Mouse (Mus musculus): Measurements from ENCODE around the gene Hoxa11.

The Hoxa11 gene

DNA sequence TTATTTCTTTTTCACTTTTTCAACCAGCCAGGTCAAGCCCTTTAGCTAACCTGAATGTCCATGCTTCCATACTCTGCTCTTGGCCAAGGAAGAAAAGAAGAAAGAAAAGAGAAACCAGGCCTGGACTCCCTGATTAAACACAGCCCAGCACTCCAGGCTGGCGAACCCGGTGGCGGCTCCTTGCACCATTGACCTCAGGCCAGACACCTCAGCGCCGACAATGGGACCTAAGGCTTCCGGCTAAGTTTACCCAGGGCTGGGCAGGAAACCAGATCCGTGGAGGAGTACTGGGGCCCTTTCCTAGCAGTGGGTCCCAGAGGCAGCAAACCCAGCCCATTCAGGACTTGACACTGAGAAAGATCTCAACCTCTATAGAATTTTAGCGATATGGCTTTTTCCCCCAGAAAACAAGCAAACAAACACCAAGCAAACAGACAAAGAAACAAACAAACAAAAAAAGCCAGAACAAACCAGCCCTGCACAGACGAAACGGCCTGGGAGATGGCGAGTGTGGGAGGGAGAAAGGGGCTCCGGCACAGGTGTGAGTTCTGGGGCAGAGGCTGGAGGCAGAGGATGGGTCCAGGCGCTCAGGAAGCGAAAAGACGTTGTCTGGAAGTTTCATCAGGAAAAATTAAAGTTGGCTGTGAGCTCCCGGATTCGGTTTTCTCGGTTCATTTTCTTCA lies 13.6 kb downstream of the Hoxa11 start:
- no peak for DNase-seq

DNA sequence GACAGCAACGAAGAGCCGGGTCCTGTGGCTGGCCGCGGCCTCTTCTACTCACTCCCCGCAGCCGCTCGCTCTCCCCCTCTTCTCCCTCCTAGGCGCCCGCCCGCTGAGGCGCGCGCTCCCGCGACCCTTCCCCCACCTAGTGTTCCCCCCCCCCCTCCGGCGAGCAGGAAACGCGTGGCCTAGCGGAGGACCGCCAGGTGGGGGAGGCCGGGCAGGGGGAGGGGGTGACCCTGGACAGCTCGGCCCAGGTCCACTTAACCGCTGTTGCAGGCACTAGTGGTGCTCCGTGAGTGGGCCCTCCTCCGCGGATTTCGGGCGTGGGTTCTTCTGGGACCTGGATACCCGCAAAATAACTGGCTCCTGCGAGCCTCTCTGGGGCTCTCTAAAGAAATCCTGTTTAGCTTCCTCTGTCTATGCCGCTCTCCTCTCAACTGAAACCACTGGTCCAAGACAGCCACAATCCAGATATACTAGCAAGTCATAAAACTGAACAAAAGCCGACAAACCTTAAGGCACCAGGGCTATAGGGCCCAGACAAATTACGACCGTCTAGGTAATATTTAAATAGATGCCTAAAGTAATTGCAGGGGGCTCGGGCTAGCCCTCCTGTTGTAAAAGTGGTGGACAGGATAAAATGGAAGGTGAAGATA lies 15.0 kb downstream of the Hoxa11 start, which contains the start of gene Hoxa9:
Gene Hoxa9 (minus strand): TSS at position 574 of the 650 bp plus-strand sequence.
- DNase-seq: no peak

DNA sequence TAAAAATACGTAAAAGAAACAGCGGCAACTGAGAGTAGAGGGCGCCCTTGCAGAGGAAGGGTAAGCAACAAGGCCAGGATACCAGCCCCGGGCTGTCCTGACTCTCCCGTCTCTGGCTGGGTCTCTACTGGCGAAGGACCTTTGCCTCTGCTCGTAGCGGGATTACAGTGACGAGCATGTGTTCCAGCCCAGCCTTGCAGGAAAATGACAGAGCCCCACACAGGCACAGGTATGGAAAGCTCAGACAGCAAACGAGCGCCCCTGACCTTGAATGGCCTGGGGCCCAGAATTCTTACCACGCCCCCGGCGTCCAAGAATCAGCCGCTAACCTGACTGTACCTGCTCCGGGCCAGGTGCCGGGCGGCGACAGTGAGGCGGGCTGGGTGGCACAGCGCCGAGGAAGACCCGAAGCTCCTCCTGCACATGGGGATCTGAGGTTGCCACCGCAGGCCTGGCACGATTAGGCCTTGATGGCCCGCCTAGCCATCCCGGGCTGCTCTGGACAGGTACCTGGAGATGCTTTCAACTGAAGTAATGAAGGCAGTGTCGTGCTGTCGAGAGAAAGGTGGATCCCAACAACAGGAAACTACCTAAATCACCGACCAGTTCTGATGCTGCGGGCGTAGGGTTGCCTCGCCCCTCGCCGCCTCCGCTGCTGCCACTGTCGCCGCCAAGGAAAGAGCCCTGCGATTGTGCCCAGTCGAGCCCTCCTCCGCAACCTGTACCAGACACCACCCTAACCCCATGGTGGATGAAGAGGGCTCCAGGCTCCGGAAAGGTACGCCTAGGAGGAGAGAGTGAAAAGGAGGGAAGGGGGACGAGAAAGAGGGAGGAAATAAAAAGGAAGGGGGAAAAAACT lies 15.8 kb downstream of the Hoxa11 start:
- no peak for DNase-seq

DNA sequence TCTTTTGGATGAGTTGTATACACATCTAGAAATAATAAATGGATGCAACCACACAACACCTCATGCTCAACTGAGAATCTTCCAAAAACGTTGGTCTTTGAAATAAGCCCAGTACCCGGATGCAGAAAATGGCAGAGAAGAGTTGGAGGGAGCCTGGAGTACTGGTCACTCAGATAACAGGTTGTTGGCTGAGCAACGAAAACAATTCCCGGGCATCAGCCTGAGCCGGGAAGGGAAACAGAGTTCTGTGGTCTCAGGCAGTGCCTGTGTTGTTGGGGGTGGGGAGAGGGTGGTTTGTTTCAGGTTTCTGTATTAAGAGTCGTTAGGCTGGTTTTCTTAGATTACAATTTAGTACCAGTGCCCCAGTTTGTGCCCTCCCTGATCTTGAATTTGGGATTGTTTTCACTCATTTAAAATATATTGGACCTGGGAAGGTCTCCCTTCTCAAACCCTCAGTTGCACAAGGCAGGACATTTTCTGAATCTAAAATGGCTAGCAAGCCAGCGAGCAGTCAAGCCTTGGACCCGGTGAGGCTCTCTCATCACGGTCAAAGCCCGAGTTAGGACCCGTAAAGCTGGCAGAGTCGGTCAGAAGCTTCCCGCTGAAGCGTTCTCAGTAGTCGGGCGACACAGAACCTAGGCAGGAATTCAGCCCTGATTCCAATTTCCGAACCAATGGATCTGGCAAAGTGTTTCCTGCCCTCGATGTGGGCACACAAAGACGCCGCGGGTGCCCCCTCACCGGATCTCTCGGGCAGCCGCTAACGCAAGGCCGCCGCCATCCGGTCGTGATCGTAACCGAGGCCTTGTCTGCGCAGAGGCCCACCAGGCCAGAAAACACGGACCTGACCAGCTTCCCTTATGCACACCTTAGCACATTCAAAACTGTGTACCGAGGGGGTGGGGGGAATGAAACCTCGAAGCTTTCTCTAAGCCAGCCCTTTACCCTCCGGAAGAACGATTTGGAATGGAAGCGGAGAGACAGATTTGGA lies 16.8 kb downstream of the Hoxa11 start:
- DNase-seq: no peak

DNA sequence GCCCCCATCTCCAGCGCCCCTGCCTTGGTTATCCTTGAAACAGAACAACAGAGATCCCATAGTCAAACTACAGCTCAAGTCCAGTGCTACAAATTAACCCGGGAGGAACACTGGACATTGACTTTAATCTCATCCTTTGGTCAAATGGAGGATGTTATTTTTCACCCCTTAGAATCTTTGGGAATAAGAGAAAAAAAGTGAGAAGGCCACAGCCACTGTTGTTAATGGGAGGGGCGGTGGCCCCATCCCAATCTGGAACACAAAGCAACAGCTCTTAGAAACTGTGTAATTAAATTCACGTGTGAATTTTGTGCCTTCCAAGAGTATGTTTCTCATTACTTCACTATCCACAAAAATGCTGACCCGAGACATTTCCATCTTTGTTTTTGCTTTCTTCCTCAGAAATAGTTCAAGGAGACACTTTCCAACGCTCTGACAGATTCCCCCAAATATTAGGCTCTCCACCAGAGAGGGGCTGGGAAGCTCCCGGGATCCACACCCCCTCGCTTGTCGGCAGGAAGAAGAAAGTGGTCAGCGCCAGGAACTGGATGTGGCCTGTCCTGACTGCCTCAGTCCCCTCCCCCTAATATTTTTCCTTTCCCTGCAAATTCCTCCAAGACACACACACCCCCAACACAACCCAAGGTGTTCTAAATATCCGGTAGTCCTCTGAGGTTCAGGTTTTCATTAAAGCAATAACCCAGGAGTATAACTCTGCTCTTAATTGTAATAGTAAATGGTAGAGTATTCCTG lies 18.0 kb downstream of the Hoxa11 start:
- DNase-seq: no peak

DNA sequence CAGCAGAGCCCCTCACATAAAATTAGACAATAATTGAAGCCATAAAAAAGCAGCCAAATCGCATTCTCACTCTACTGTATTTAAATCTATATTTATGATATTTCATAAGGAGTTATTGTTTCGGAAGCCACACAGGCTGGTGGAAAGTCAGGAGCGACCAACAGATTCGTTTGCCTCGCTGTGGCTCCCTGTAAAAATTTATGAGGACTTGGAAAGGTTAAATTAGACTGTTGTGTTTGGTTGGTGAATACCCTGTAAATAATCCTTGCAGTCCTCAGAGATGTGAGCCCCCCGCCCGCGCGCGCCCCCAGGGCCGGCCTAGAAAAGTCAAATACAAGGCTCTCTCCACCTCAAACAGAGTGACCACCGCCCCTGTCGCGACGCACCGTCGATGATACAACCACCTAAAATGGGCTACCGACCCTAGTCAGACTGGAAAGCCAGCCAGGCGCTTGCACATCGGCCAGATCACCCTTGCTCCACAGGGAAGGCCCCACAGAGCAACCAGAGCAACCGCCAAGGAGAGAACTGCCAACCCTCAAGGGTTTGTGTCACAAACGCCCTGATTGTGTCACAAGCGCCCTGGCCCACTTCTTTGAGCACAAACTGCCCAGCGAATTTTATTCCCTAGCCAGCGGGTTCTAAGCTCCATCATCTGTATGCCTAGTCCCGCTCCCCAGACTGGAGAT lies 18.9 kb downstream of the Hoxa11 start:
- DNase-seq: no peak

DNA sequence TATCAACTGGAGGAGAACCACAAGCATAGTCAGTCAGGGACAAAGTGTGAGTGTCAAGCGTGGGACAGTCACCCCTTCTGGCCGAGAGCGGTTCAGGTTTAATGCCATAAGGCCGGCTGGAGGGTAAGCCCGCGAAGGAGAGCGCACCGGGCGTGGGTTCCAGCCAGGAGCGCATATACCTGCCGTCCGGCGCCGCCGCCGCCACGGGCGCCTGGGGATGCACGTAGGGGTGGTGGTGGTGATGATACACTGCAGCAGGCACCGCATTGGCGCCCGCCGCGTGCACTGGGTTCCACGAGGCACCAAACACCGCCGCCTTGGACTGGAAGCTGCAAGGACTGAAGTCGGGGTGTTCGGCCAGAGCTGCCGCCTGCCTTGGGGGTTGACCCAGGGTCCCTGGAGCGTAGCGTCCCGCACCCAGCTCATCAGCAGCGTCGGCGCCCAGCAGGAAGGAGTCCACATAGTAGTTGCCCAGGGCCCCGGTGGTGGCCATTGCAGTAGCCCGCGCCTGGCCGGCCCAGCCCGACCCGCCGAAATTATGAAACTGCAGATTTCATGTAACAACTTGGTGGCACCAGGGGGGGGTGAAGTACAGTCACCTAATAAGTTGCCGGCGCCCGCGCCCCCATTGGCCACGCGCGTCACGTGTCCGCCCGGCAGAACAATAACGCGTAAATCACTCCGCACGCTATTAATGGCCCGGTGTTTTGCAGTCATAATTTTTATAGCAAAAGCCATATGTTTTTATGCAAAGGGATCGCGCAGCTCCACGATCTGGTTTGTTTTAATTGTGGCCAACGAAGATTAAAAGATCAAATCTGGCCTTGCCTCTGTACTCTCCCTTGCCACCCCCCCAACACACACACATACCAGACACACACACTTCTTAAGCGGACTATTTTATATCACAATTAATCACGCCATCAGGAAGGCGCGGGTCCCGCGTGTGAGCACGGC lies 19.7 kb downstream of the Hoxa11 start:
- DNase-seq: no peak

DNA sequence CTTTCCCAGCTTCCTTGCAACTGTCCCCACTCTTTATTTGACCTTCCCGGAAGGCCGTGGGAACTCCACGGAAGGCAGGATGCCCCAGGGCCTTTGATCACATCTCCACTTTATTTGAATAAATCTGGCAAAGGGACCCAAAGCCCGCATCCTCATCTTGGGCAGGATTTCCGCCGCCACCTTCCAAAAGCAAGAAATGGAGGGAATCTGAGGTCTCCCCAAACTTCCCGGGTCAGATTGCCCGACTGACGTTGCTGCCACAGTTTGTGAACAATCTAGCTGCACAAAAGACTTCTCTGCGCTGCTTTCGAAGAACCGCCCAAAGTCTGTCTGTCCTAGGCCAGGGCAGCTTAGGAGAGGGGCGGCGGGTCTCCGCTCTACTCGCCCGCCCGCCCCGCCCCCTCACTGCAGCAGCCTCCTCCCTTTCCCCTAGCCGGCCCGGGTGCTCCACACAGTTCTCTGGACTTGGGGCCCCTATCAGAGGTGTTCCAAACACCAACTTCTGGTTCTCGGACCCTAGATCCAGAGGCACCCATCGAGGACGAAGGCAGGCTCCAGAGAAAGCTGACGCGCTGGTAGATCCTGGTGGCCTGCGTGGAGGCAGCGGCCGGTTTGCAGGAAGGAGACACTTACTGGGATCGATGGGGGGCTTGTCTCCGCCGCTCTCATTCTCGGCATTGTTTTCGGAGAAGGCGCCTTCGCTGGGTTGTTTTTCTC lies 20.6 kb downstream of the Hoxa11 start:
- DNase-seq: no peak

DNA sequence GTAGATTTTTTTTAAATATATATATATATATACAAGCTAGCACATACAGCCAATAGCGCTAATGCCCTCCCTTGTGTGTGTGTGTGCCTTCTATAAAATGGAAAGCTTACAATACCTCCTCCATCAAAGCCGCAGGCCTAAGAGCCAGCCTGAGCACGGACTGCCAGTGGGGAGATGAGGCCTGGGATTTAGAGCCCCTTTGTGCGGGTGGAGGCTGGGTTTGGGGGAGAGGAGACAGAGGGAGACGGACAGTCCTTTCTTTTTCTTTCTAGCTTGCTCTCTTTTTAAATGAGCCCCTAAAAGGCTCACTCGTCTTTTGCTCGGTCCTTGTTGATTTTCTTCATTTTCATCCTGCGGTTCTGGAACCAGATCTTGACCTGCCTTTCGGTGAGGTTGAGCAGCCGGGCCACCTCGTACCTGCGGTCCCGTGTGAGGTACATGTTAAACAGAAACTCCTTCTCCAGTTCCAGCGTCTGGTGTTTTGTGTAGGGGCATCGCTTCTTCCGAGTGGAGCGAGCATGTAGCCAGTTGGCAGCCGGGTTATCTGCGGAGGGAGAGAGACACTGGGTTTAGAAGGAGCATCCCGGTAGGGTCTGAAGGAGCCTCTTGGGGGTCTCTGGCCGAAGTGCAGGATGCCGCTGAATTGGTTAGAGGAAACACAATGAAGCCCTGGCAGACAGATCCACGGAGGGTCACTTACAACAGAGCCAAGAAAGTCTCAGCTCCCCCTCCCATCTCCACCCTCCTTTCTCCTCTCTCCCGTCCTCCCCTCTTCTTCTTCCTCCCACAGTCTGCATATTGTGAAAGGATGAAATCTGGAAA lies 21.5 kb downstream of the Hoxa11 start:
- no peak for DNase-seq

DNA sequence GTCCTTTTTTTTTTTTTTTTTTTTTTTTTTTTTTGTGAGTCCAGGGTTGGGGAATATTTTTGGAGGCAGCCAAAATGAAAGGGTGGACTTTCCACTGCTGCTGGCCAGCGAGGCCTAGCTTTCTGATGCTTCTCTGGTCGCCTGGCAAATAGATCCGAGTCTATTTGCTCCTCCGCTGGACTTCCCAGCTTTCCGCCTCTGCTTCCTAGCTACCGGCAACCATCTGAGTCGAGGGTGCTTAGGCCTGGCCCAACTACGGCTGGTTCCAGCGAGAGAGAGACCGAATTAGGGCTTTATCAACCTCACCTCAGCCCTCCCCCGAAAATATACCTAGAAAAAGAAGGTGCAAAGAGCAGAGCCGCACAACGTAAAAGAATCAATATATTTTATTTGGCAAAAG lies 22.9 kb downstream of the Hoxa11 start:
- no peak for DNase-seq

DNA sequence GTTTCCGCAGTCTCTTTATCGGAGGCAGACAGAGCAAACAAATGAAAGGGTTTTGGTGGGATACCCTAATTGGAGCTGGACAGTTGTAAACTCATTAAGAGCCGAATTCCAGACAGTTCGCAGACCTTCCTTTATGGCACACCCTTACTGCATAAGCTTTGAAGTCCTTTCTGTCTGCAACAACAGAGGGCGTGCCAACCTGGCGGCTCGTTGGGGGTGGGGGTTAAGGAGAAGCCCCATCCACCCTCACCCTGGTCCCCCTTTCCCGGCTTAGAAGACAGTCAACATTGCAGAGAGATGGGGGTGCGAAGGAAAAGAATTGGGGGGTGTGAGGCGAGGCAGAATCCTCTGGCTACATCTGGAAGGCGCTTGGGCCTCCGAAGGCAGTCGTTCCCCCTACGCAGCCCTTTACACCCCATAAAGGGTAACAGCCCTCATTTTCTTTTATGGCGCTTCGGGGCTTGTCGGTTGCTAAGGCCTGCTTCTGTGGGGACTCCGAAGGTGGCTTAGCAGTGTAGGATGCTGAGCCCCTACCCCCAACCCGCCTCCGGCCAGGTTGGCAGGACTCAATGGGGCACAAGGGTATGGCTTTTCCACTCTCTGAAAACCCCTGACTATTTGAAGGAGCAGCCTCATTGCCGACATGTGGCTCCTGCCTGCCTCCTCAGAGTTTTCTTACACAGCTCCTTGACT lies 23.5 kb downstream of the Hoxa11 start:
- DNase-seq: no peak

DNA sequence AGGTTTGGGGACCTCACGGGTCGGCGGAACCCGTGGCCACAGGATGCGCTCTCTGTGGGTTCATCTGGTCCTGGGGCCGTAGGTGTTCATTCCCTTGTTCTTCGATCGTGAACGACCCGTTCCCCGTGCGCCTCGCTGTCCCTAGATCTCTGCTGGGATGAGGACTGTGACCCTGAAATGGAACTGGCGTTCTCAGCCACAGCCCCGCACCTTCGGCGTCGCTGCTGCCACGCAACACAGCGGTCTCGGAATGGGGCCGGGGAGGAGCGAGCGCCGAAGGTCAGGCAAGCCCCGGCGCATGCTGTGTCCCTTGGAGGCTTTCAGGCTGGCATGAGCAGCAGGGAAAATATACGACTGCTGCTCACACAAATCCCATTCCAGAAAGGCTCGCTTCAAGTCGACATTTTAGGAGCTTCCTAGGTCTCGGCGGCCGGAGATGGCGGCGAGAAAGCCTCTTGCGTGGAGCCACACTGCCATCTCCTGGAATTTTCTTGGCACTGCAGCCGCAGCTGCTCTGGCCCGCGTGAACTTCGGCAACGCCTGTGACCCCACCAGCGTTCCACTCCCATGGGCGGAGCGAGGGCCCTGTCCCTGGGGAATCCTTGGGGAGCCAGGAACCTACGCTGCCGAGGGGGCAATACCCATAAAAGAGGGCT lies 24.1 kb downstream of the Hoxa11 start, which contains the start of gene Hoxa7:
Gene Hoxa7 (minus strand): TSS at position 518 of the 656 bp plus-strand sequence.
- DNase-seq: peak; percentile 80 to 85

DNA sequence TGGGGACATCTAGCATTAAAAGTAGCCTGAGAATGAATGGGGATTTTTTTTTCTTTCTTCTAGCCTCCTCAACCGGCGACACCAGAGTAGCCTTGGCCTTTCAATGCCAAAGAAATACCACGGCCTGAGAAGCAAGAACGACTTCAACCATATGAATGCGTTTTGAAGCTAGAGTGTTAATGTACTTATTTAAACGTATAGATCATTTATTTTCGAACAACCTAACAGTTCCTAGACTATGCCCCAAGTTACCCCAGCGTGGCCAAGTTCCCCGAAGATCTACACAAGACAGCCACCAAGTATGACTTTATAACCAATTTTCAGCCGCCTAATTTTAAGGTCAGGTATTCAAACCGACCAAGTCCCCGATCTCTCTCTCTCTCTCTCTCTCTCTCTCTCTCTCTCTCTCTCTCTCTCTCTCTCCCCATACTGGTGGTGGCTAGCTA lies 24.7 kb downstream of the Hoxa11 start:
- no peak for DNase-seq

DNA sequence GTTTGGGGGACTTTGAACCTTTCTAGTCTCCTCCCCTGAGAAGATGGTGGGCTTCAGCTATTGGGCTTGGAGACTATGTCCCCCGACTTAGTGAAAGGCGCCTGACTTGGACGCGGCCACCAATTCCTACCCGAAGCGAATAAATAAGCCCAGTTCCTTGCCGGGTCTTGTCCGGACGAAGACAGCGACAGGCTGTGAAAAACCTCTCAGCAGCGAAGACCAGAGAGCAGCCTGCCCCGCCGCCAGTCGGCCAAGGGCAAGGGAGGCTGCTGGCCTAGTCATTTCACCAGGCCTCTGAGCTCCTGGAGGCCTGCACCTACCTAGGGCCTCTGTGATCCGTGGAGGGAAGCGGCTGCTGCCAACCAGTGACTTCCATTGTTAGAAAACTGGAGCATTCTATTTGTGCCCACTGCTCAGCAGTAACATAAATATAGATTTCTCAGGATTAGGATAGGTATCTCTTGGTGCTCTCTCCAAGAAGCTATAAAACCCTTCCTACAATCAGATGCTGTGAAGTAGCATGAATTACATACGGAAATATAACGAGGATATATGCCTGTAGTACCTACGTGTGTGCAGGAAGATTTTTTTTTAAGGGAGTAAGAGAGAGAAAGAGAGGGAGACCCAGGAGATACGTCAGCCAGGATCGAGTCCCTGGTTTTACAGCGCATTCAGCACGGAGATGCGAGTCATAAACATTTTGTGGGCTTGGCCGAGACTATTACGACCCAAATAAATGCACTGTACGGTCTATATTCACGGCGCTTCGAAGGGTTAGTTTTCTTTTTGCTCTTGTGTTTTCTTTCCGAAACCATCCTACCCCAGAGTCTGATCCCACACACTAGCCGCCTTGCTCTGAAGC lies 25.4 kb downstream of the Hoxa11 start:
- DNase-seq: no peak

DNA sequence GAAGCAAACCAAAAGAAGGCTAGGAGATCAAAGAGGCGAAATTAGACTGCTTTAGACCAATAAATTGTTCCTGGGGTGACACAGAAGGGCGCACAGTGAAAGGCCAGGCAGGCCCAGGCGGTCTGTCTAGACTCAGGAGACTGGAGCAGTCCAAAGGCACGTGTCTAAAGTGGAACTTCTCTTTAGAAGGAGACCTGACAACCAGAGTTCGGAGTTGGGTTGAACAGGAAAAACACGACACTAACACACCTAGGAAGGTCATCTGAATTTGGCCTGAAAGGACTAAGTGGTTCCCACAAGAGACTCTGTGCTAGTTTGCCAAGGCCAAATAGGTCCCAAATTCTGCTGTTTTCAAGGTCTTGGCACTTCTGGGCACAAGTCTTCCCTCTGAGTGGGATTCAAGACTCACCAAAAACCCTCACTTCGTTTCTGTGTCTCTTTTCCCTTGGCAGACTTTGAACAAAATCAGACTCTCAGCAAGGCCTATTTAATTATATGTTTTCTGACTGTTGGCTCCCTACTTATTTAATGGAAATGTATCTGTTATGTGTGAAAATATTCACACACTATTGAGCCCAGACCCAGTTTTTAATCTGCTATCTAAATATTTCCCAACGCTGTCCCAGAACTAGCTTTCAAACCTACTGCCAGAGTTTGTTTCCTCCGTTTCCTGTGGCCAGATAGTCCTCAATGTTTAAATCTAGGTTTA lies 26.2 kb downstream of the Hoxa11 start:
- DNase-seq: no peak
